Mouse (Mus musculus) cerebellum, postnatal 25 days (tissue): ENCODE data around the gene Gipc3.

Experiments
- DNase-seq, 2 experiments: peaks; one replicate each; pipeline ENCODE4 v3.0.0; 2021; ENCODE audit warnings: mixed read lengths in 2 of 2

Gipc3 gene

GRCm38 (mm10) chr10:81319741-81320549 is 23.1 kb downstream of the Gipc3 start:
- DNase-seq, result peak in 1 of 2 experiments; percentile 53

- peak in 1 of 2 experiments; percentile 53 for DNase-seq
Measured at GRCm38 (mm10) chr10:81319330-81319699, 23.8 kb downstream of the Gipc3 start.

- peak; percentile 45 to 71 for DNase-seq
Measured at GRCm38 (mm10) chr10:81318589-81319329, 24.3 kb downstream of the Gipc3 start.

- peak; percentile 43 to 46 for DNase-seq
Measured at GRCm38 (mm10) chr10:81317273-81317672, 25.8 kb downstream of the Gipc3 start.

GRCm38 (mm10) chr10:81316338-81317060 is 26.6 kb downstream of the Gipc3 start:
- peak; percentile 52 to 63 for DNase-seq

GRCm38 (mm10) chr10:81315587-81315986 is 27.5 kb downstream of the Gipc3 start:
- DNase-seq, result no peak

GRCm38 (mm10) chr10:81314201-81314600 is 28.9 kb downstream of the Gipc3 start:
- DNase-seq, result peak in 1 of 2 experiments; percentile 27

- DNase-seq, result peak; percentile 25 to 55
Measured at GRCm38 (mm10) chr10:81313581-81313980, 29.5 kb downstream of the Gipc3 start.

GRCm38 (mm10) chr10:81309571-81309970 is 33.5 kb downstream of the Gipc3 start:
- DNase-seq, result no peak

GRCm38 (mm10) chr10:81306837-81307682 is 36.0 kb downstream of the Gipc3 start:
- DNase-seq, result no peak

- DNase-seq, result no peak
Measured at GRCm38 (mm10) chr10:81306173-81306668, 36.8 kb downstream of the Gipc3 start.

GRCm38 (mm10) chr10:81305663-81306062 is 37.4 kb downstream of the Gipc3 start:
- DNase-seq, result peak; percentile 74 to 78

GRCm38 (mm10) chr10:81304597-81305238 is 38.3 kb downstream of the Gipc3 start:
- DNase-seq, result peak; percentile 78 to 83

- no peak for DNase-seq
Measured at GRCm38 (mm10) chr10:81303761-81304160, 39.3 kb downstream of the Gipc3 start.

GRCm38 (mm10) chr10:81303258-81303657 is 39.8 kb downstream of the Gipc3 start:
- DNase-seq, result no peak

GRCm38 (mm10) chr10:81302781-81303218 is 40.3 kb downstream of the Gipc3 start:
- peak in 1 of 2 experiments; percentile 68 for DNase-seq

GRCm38 (mm10) chr10:81302288-81302687 is 40.8 kb downstream of the Gipc3 start:
- DNase-seq, result peak; percentile 61 to 63

GRCm38 (mm10) chr10:81301321-81301720 is 41.7 kb downstream of the Gipc3 start:
- DNase-seq, result peak; percentile 85 to 87

- DNase-seq, result peak in 1 of 2 experiments; percentile 42
Measured at GRCm38 (mm10) chr10:81300352-81300907, 42.6 kb downstream of the Gipc3 start.

- DNase-seq, result peak; percentile 39 to 48
Measured at GRCm38 (mm10) chr10:81299585-81300351, 43.3 kb downstream of the Gipc3 start.
